ENCODE assay signal across 9 mouse cellular contexts in the genomic region with DNA sequence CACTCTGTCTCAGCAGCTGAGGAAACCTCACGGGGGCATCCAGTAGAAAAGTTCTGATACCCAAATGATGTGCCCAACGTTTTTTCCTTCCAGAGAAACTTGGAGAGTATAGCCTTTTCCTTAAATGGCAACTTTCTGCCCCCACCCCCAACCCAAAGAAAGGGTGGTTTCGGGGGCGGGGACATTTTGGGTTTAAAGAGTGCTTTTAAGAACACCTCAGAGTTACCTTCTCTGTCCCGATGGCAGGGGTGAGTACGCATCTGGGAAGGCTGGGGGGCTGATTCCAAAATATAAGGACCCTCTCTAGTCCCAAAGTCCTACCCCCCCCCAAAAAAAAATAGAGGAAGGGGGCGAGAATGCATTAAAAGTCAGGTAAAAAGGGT. TPM values are rescaled to one million over a fixed set of nuclear protein-coding genes. Genes with fewer than 3 reads are reported as not detected.
A peak's percentile ranks its signal among the peaks of the same experiment; 100 is the strongest.
DNase-seq lines count a peak whose midpoint lies in the region; ATAC-seq and TF ChIP-seq lines count a peak whose summit lies in the region.
"Had no signal": no experiment of that assay in that cellular context is flagged by ENCODE, and none has a peak within 500 bp of the region (broad histone marks: within the 10 kb centered on the region; RNA-seq: fewer than 3 reads in every experiment).

No protein-coding gene starts in this region.

- H3K4me3 ChIP-seq in layer of hippocampus, adult 2 months = peak overlapping the region; percentile 58
- peak overlapping the region; percentile 68 for H3K4me3 ChIP-seq in embryonic facial prominence, embryonic 12.5 days
- H3K4me3 ChIP-seq in limb, embryonic 10.5 days = peak overlapping the region; percentile 91
- H3K4me3 ChIP-seq in small intestine, adult 2 months (ENCODE audit: low read depth, low read length) = peak overlapping the region; percentile 60

- TF ChIP-seq POLR2A in small intestine, adult 2 months (IDR thresholded peaks at IDR 0.05; ENCODE audit: low read depth, low read length) = no peak

- DNase-seq in layer of hippocampus, adult 2 months (ENCODE audit: low spot score in 2 of 2) = no peak
- no peak for DNase-seq in layer of hippocampus, postnatal 25 days (ENCODE audit: extremely low spot score in 1 of 2, low spot score in 1 of 2)
- DNase-seq in limb, embryonic 10.5 days (ENCODE audit: low spot score) = no peak
- no peak for DNase-seq in layer of hippocampus, adult 9-10 months (ENCODE audit: low spot score)
- DNase-seq in spleen, postnatal 14 days (ENCODE audit: low spot score in 2 of 2) = no peak
- DNase-seq in frontal cortex, postnatal 10 days (ENCODE audit: low spot score in 2 of 2) = no peak

- no peak for ATAC-seq in embryonic facial prominence, embryonic 12.5 days (ENCODE audit: insufficient number of reproducible peaks, insufficient read depth, low FRiP score, low TSS enrichment)

- peaks cover 15% of the 10 kb centered on the region; the same call in 1 of the 2 replicates for H3K4me1 ChIP-seq in embryonic facial prominence, embryonic 12.5 days
- H3K4me1 ChIP-seq in limb, embryonic 10.5 days = peaks cover 62% of the 10 kb centered on the region
- peaks cover 13% of the 10 kb centered on the region for H3K4me1 ChIP-seq in small intestine, adult 2 months (ENCODE audit: control insufficient read depth, insufficient read depth, insufficient read length, low read length)

- peak overlapping the region; percentile 82 for H3K9ac ChIP-seq in embryonic facial prominence, embryonic 12.5 days

- H3K9me3 ChIP-seq in embryonic facial prominence, embryonic 12.5 days = no peaks in the 10 kb centered on the region
- no peaks in the 10 kb centered on the region for H3K9me3 ChIP-seq in limb, embryonic 10.5 days (replicated peaks)

- H3K27ac ChIP-seq in layer of hippocampus, adult 2 months = no peak overlapping the region; the same call in 1 of the 2 replicates
- H3K27ac ChIP-seq in embryonic facial prominence, embryonic 12.5 days = peak overlapping the region; percentile 88
- H3K27ac ChIP-seq in limb, embryonic 10.5 days = peak overlapping the region; percentile 97
- no peak overlapping the region for H3K27ac ChIP-seq in small intestine, adult 2 months (ENCODE audit: insufficient read depth, low read depth, low read length)
- H3K27ac ChIP-seq: macrophage had no signal

- TF ChIP-seq CTCF in layer of hippocampus, adult 2 months (conservative IDR thresholded peaks at IDR 0.05) = no peak
- no peak for TF ChIP-seq CTCF in small intestine, adult 2 months (IDR thresholded peaks at IDR 0.05; ENCODE audit: extremely low read depth, insufficient read length, insufficient replicate concordance, low read depth, low read length)

- WGBS in embryonic facial prominence, embryonic 12.5 days = 0% methylated on average over 7 of the region's 7 CpGs
- 0% methylated on average over 7 of the region's 7 CpGs for WGBS in limb, embryonic 10.5 days
- 3% methylated on average over 7 of the region's 7 CpGs for WGBS in small intestine, adult 2 months

- peaks cover 17% of the 10 kb centered on the region for H3K27me3 ChIP-seq in embryonic facial prominence, embryonic 12.5 days
- peaks cover 9% of the 10 kb centered on the region for H3K27me3 ChIP-seq in limb, embryonic 10.5 days (ENCODE audit: low read depth, poor library complexity, severe bottlenecking)
- peaks cover 58% of the 10 kb centered on the region for H3K27me3 ChIP-seq in small intestine, adult 2 months (ENCODE audit: control insufficient read depth, insufficient read depth, low read length)

- peak overlapping the region; percentile 80 for H3K4me2 ChIP-seq in embryonic facial prominence, embryonic 12.5 days (replicated peaks)

- H3K36me3 ChIP-seq in embryonic facial prominence, embryonic 12.5 days = peaks cover 7% of the 10 kb centered on the region; the same call in 1 of the 2 replicates
- H3K36me3 ChIP-seq in limb, embryonic 10.5 days = peaks cover 34% of the 10 kb centered on the region
- H3K36me3 ChIP-seq in small intestine, adult 2 months (ENCODE audit: control insufficient read depth, insufficient read depth, low read length) = no peaks in the 10 kb centered on the region

RNA-seq across cellular contexts. Expression of gene Lef1, which starts 2.3 kb away (rescaled TPM):
- total RNA-seq in layer of hippocampus, adult 2 months (2021) = 1 to 10 TPM; 6.2 to 7.1 TPM
- total RNA-seq in layer of hippocampus, postnatal 25 days (2021) = 1 to 10 TPM; 5.4 to 5.8 TPM
- 107 TPM in 2 replicates for polyA plus RNA-seq in embryonic facial prominence, embryonic 12.5 days (2016; fragmentation: Nextera tagmentation; extraction: Ambion mirVana)
- 60.1 and 76.1 TPM in 2 replicates for polyA plus RNA-seq in limb, embryonic 10.5 days (2016; fragmentation: Nextera tagmentation; extraction: Ambion mirVana)
- polyA plus RNA-seq in small intestine, adult 2 months (2012; rRNA removed) = 1.1 and 1.9 TPM in 2 replicates

Comparison
In these comparisons a context has a peak if more than half of its experiments do, and no peak if none do; other contexts are left out.
1. H3K27ac ChIP-seq: peak in embryonic facial prominence, embryonic 12.5 days (single experiment) and limb, embryonic 10.5 days (single experiment); none in layer of hippocampus, adult 2 months (single experiment) and small intestine, adult 2 months (single experiment).
2. RNA of gene Lef1, which starts 2.3 kb away (polyA plus RNA-seq): 107 TPM in embryonic facial prominence, embryonic 12.5 days and 60.1 to 76.1 TPM in limb, embryonic 10.5 days; 1.1 to 1.9 TPM in small intestine, adult 2 months; every median in the first group is over 10 times any median in the second.
3. Peak in every context shown above with its lines, with median percentiles within 50 percentile points of each other: H3K4me3 ChIP-seq.